Mouse (Mus musculus): ENCODE results near the gene Chm. TPM values are rescaled to one million over a fixed set of nuclear protein-coding genes. Genes with fewer than 3 reads are reported as not detected.
"Not testable (repeated sequence)": the region's sequence is repeated elsewhere in the genome, so short reads cannot be mapped to it uniquely, and the experiment has no call there.

Gene Chm
- 10.8 and 13.8 TPM in 2 replicates for polyA plus RNA-seq (2016; fragmentation: Nextera tagmentation; extraction: Ambion mirVana)

GRCm38 (mm10) chrX:113185230-113185985, at the start of gene Chm:
Chm (minus strand) TSS chrX:113185517.
- Histone ChIP-seq H3K4me3 (peak within 1 kb of the TSS; percentile 59), H3K4me1 (no peaks in the 10 kb centered on the region), H3K9me3 (replicated peaks) (no peaks in the 10 kb centered on the region), H3K27ac (peak within 1 kb of the TSS; percentile 86), H3K27me3 (ENCODE audit: low read depth, poor library complexity, severe bottlenecking) (no peaks in the 10 kb centered on the region), H3K36me3 (no peaks in the 10 kb centered on the region)
- 8% methylated on average over 21 of the region's 21 CpGs for WGBS
- peak; percentile 60 for DNase-seq (ENCODE audit: low spot score)

GRCm38 (mm10) chrX:113193901-113194300, 8.6 kb upstream of the Chm start:
- H3K4me3 ChIP-seq = no peak overlapping the region
- no peaks in the 10 kb centered on the region for H3K27me3 ChIP-seq (ENCODE audit: low read depth, poor library complexity, severe bottlenecking)
- no peak overlapping the region for H3K27ac ChIP-seq
- DNase-seq (ENCODE audit: low spot score) = no peak
- H3K9me3 ChIP-seq (replicated peaks) = no peaks in the 10 kb centered on the region
- H3K36me3 ChIP-seq = no peaks in the 10 kb centered on the region
- 64% methylated on average over 2 of the region's 2 CpGs for WGBS
- H3K4me1 ChIP-seq = no peaks in the 10 kb centered on the region

- no peaks in the 10 kb centered on the region for H3K27me3 ChIP-seq (ENCODE audit: low read depth, poor library complexity, severe bottlenecking)
- H3K4me3 ChIP-seq = peak overlapping the region; percentile 59
- WGBS = 17% methylated on average over 17 of the region's 17 CpGs
- no peaks in the 10 kb centered on the region for H3K9me3 ChIP-seq (replicated peaks)
- no peaks in the 10 kb centered on the region for H3K4me1 ChIP-seq
- no peaks in the 10 kb centered on the region for H3K36me3 ChIP-seq
- peak overlapping the region; percentile 86 for H3K27ac ChIP-seq
- no peak for DNase-seq (ENCODE audit: low spot score)
Measured at GRCm38 (mm10) chrX:113184569-113185229, 618 bp downstream of the Chm start.

- WGBS = 89% methylated on average over 4 of the region's 4 CpGs
- H3K27ac ChIP-seq; DNase-seq (ENCODE audit: low spot score); H3K4me3 ChIP-seq; H3K9me3 ChIP-seq (replicated peaks); H3K4me1 ChIP-seq; H3K36me3 ChIP-seq; H3K27me3 ChIP-seq (ENCODE audit: low read depth, poor library complexity, severe bottlenecking): not testable (repeated sequence)
Measured at GRCm38 (mm10) chrX:113180856-113181255, 4.5 kb downstream of the Chm start.

- Histone ChIP-seq H3K4me3 (no peak overlapping the region), H3K9me3 (replicated peaks) (no peaks in the 10 kb centered on the region), H3K36me3 (no peaks in the 10 kb centered on the region), H3K4me1 (no peaks in the 10 kb centered on the region), H3K27me3 (ENCODE audit: low read depth, poor library complexity, severe bottlenecking) (no peaks in the 10 kb centered on the region), H3K27ac (no peak overlapping the region)
- WGBS = 79% methylated on average over 2 of the region's 2 CpGs
- DNase-seq (ENCODE audit: low spot score) = no peak
Measured at GRCm38 (mm10) chrX:113172766-113173165, 12.6 kb downstream of the Chm start.

- H3K36me3 ChIP-seq = no peaks in the 10 kb centered on the region
- no peaks in the 10 kb centered on the region for H3K27me3 ChIP-seq (ENCODE audit: low read depth, poor library complexity, severe bottlenecking)
- 79% methylated on average over 1 of the region's 1 CpGs for WGBS
- no peak for DNase-seq (ENCODE audit: low spot score)
- no peaks in the 10 kb centered on the region for H3K4me1 ChIP-seq
- no peaks in the 10 kb centered on the region for H3K9me3 ChIP-seq (replicated peaks)
- no peak overlapping the region for H3K27ac ChIP-seq
- H3K4me3 ChIP-seq = no peak overlapping the region
Measured at GRCm38 (mm10) chrX:113172271-113172670, 13.0 kb downstream of the Chm start.

- DNase-seq (ENCODE audit: low spot score) = no peak
- Histone ChIP-seq H3K9me3 (replicated peaks) (no peaks in the 10 kb centered on the region), H3K36me3 (peaks cover 4% of the 10 kb centered on the region; the same call in 1 of the 2 replicates), H3K27me3 (ENCODE audit: low read depth, poor library complexity, severe bottlenecking) (no peaks in the 10 kb centered on the region), H3K4me1 (no peaks in the 10 kb centered on the region), H3K27ac (no peak overlapping the region), H3K4me3 (no peak overlapping the region)
- WGBS = 76% methylated on average over 3 of the region's 3 CpGs
Measured at GRCm38 (mm10) chrX:113160268-113160860, 25.0 kb downstream of the Chm start.

GRCm38 (mm10) chrX:113084171-113084570, 101.1 kb downstream of the Chm start:
- no peak for DNase-seq (ENCODE audit: low spot score)
- H3K4me1 ChIP-seq = no peaks in the 10 kb centered on the region
- no peak overlapping the region for H3K4me3 ChIP-seq
- no peak overlapping the region for H3K27ac ChIP-seq
- 79% methylated on average over 2 of the region's 2 CpGs for WGBS
- no peaks in the 10 kb centered on the region for H3K27me3 ChIP-seq (ENCODE audit: low read depth, poor library complexity, severe bottlenecking)
- H3K9me3 ChIP-seq (replicated peaks) = no peaks in the 10 kb centered on the region
- no peaks in the 10 kb centered on the region for H3K36me3 ChIP-seq

- Histone ChIP-seq H3K4me3 (no peak overlapping the region), H3K9me3 (replicated peaks) (no peaks in the 10 kb centered on the region), H3K27me3 (ENCODE audit: low read depth, poor library complexity, severe bottlenecking) (no peaks in the 10 kb centered on the region), H3K4me1 (no peaks in the 10 kb centered on the region), H3K36me3 (peaks cover 4% of the 10 kb centered on the region; the same call in 1 of the 2 replicates), H3K27ac (no peak overlapping the region)
- 84% methylated on average over 2 of the region's 2 CpGs for WGBS
- no peak for DNase-seq (ENCODE audit: low spot score)
Measured at GRCm38 (mm10) chrX:113076053-113076452, 109.3 kb downstream of the Chm start.

GRCm38 (mm10) chrX:113074823-113075222, 110.5 kb downstream of the Chm start:
- no peak for DNase-seq (ENCODE audit: low spot score)
- Histone ChIP-seq H3K27me3 (ENCODE audit: low read depth, poor library complexity, severe bottlenecking) (no peaks in the 10 kb centered on the region), H3K4me1 (no peaks in the 10 kb centered on the region), H3K27ac (no peak overlapping the region), H3K4me3 (no peak overlapping the region), H3K36me3 (peaks cover 4% of the 10 kb centered on the region; the same call in 1 of the 2 replicates), H3K9me3 (replicated peaks) (no peaks in the 10 kb centered on the region)
- WGBS = 89% methylated on average over 4 of the region's 4 CpGs

GRCm38 (mm10) chrX:113003621-113004020, 181.7 kb downstream of the Chm start:
- DNase-seq (ENCODE audit: low spot score) = no peak
- Histone ChIP-seq H3K27me3 (ENCODE audit: low read depth, poor library complexity, severe bottlenecking) (no peaks in the 10 kb centered on the region), H3K27ac (no peak overlapping the region), H3K36me3 (no peaks in the 10 kb centered on the region), H3K4me3 (no peak overlapping the region), H3K4me1 (no peaks in the 10 kb centered on the region), H3K9me3 (replicated peaks) (no peaks in the 10 kb centered on the region)
- WGBS = 78% methylated on average over 3 of the region's 3 CpGs

- no peak for DNase-seq (ENCODE audit: low spot score)
- Histone ChIP-seq H3K27ac (no peak overlapping the region), H3K9me3 (replicated peaks) (no peaks in the 10 kb centered on the region), H3K27me3 (ENCODE audit: low read depth, poor library complexity, severe bottlenecking) (no peaks in the 10 kb centered on the region), H3K4me3 (no peak overlapping the region), H3K4me1 (no peaks in the 10 kb centered on the region), H3K36me3 (no peaks in the 10 kb centered on the region)
- 87% methylated on average over 3 of the region's 3 CpGs for WGBS
Measured at GRCm38 (mm10) chrX:113002192-113002591, 183.1 kb downstream of the Chm start.

Measured in limb, embryonic 10.5 days (tissue).